Mouse (Mus musculus) myocyte (in vitro differentiated cells): ENCODE measurements around the gene Olfr786. TPM values are rescaled to one million over a fixed set of nuclear protein-coding genes. Genes with fewer than 3 reads are reported as not detected.

Source experiments
- H3K27me3 ChIP-seq: one replicate; pipeline ENCODE4 v1.6.1; 2011; ENCODE audit not compliant: control insufficient read depth, insufficient read depth, insufficient read length
- H3K36me3 ChIP-seq: one replicate; pipeline ENCODE4 v1.6.1; 2011; ENCODE audit not compliant: control insufficient read depth, insufficient read depth
- H3K4me2 ChIP-seq: one replicate; pipeline ENCODE4 v1.6.1; 2011; ENCODE audit warnings: low read depth, control low read depth
- H3K4me3 ChIP-seq: one replicate; pipeline ENCODE4 v1.5.1; 2011; ENCODE audit warnings: mild to moderate bottlenecking, control low read depth, moderate library complexity
- H3K79me2 ChIP-seq: one replicate; pipeline ENCODE4 v1.6.1; 2011; ENCODE audit not compliant: control insufficient read depth, insufficient read depth
- H3ac ChIP-seq: one replicate; pipeline ENCODE4 v1.6.1; 2011; ENCODE audit not compliant: control insufficient read depth, insufficient read length
- CEBPB ChIP-seq: IDR thresholded peaks from 2 replicates; pipeline ENCODE4 v1.6.1; 2011; ENCODE audit warnings: mild to moderate bottlenecking, moderate library complexity; ENCODE audit not compliant: poor library complexity, insufficient read depth, severe bottlenecking
- E2F4 ChIP-seq: IDR thresholded peaks from one replicate; pipeline ENCODE4 v1.6.1; 2011; ENCODE audit warnings: mild to moderate bottlenecking, control low read depth, moderate library complexity; ENCODE audit not compliant: insufficient read depth
- MAX ChIP-seq: IDR thresholded peaks from one replicate; pipeline ENCODE4 v1.6.1; 2011; ENCODE audit warnings: low read depth, mild to moderate bottlenecking, control low read depth
- MYOD1 ChIP-seq, 3 experiments: IDR thresholded peaks; one replicate each; pipeline ENCODE4 v1.6.1; 2011; ENCODE audit warnings: control low read depth in 2 of 3, low read depth in 2 of 3, mild to moderate bottlenecking in 2 of 3, moderate library complexity in 1 of 3; ENCODE audit not compliant: insufficient read length in 2 of 3, control insufficient read depth in 1 of 3
- MYOG ChIP-seq, 3 experiments: IDR thresholded peaks; one replicate each; pipeline ENCODE4 v1.6.1; 2011; ENCODE audit warnings: control low read depth in 2 of 3, low read depth in 2 of 3, mild to moderate bottlenecking in 2 of 3; ENCODE audit not compliant: insufficient read length in 2 of 3, control insufficient read depth in 1 of 3, insufficient read depth in 1 of 3
- POLR2A ChIP-seq: IDR thresholded peaks from one replicate; pipeline ENCODE4 v1.6.1; 2011; ENCODE audit warnings: low read depth, mild to moderate bottlenecking, control low read depth, moderate library complexity; ENCODE audit not compliant: insufficient read length
- POLR2AphosphoS2 ChIP-seq: IDR thresholded peaks from one replicate; pipeline ENCODE4 v1.6.1; 2011; ENCODE audit warnings: low read depth, control low read depth; ENCODE audit not compliant: insufficient read length
- REST ChIP-seq: IDR thresholded peaks from one replicate; pipeline ENCODE4 v1.6.1; 2011; ENCODE audit warnings: mild to moderate bottlenecking, control low read depth, moderate library complexity; ENCODE audit not compliant: insufficient read depth, insufficient read length
- SRF ChIP-seq: IDR thresholded peaks from one replicate; pipeline ENCODE4 v1.6.1; 2011; ENCODE audit warnings: low read depth; ENCODE audit not compliant: control insufficient read depth, insufficient read length
- TCF12 ChIP-seq: IDR thresholded peaks from one replicate; pipeline ENCODE4 v1.6.1; 2011; ENCODE audit warnings: mild to moderate bottlenecking, control low read depth; ENCODE audit not compliant: poor library complexity, insufficient read depth, severe bottlenecking
- TCF3 ChIP-seq: IDR thresholded peaks from one replicate; pipeline ENCODE4 v1.6.1; 2011; ENCODE audit warnings: low read depth, control low read depth; ENCODE audit not compliant: insufficient read length
- USF1 ChIP-seq: IDR thresholded peaks from one replicate; pipeline ENCODE4 v1.6.1; 2011; ENCODE audit warnings: low read depth, mild to moderate bottlenecking, control low read depth, moderate library complexity
- polyA plus RNA-seq: library from polyadenylated mRNA; unstranded; fragments of >200 nt; fragmentation: generic; extraction: Trizol; gene quantifications from one replicate; pipeline ENCODE4 v1.2.1, GENCODE M21; 2012; ENCODE audit warnings: missing spikeins

Gene Olfr786
- polyA plus RNA-seq, 1 experiment, result not detected

DNA sequence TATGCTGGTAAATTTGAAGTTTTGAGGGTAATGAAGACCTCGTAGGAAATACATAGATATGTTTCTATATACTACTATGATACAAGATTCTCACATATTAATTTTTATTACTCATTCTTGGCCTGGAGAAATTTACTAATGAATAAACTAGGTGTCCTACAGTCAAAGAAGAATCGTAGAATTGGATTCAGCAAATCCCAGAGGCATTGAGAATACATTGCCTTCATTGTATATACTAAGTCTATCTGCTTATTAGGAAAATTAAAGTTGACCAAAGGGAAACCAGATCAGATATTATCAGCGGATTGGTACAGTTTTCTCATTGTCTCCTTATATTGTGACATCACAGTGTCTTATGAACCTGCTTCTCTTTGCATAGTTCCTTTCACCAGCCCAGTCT, 34.5 kb downstream of the Olfr786 start, which contains the start of gene Olfr787:
Olfr787 (plus strand) TSS at position 301 of the 400 bp plus-strand sequence.
- TF ChIP-seq MYOD1 (IDR thresholded peaks at IDR 0.05; ENCODE audit: control insufficient read depth in 1 of 3, insufficient read length in 2 of 3, low read depth in 2 of 3) (no peak), E2F4 (no peak), REST (no peak), USF1 (no peak)
- no peak within 1 kb of the TSS for H3K4me2 ChIP-seq
- no peaks in the 10 kb centered on the region for H3K79me2 ChIP-seq
- no peak within 1 kb of the TSS for H3K4me3 ChIP-seq
- H3K27me3 ChIP-seq, result no peaks in the 10 kb centered on the region
- no peaks in the 10 kb centered on the region for H3K36me3 ChIP-seq
- no peak within 1 kb of the TSS for H3ac ChIP-seq

DNA sequence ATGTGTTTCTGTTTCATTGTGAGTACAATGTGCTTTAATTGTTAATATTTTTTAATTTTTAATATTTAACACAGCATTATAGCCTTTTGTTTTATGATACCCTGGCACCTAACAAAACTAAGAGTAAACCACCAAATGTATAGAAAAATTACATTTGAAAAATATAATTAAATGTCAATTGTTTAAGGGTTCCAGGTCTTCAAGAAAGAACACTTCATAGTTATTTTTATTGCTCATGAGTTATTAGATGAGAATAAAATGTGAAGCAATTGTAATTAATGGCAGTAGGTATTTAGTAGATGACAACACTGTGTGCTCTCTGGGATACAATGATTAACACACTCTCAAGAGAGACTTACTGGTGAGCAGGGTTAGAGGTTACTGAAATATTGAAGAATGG, 43.6 kb downstream of the Olfr786 start, which contains the start of gene Olfr788:
Olfr788 (plus strand) TSS at position 301 of the 400 bp plus-strand sequence.
- no peak within 1 kb of the TSS for H3ac ChIP-seq
- no peaks in the 10 kb centered on the region for H3K27me3 ChIP-seq
- no peak within 1 kb of the TSS for H3K4me3 ChIP-seq
- H3K79me2 ChIP-seq, result no peaks in the 10 kb centered on the region
- H3K4me2 ChIP-seq, result no peak within 1 kb of the TSS
- no peaks in the 10 kb centered on the region for H3K36me3 ChIP-seq
- no peak for TF ChIP-seq E2F4
- TF ChIP-seq POLR2A, result no peak
- TF ChIP-seq SRF, result no peak
- no peak for TF ChIP-seq REST
- TF ChIP-seq MYOD1 (IDR thresholded peaks at IDR 0.05; ENCODE audit: control insufficient read depth in 1 of 3, insufficient read length in 2 of 3, low read depth in 2 of 3), result no peak
- no peak for TF ChIP-seq TCF12
- no peak for TF ChIP-seq MYOG (IDR thresholded peaks at IDR 0.05; ENCODE audit: control insufficient read depth in 1 of 3, insufficient read depth in 1 of 3, insufficient read length in 2 of 3, low read depth in 2 of 3)
- TF ChIP-seq USF1, result no peak
- no peak for TF ChIP-seq POLR2AphosphoS2
- TF ChIP-seq CEBPB, result no peak
- TF ChIP-seq MAX, result no peak
- no peak for TF ChIP-seq TCF3

DNA sequence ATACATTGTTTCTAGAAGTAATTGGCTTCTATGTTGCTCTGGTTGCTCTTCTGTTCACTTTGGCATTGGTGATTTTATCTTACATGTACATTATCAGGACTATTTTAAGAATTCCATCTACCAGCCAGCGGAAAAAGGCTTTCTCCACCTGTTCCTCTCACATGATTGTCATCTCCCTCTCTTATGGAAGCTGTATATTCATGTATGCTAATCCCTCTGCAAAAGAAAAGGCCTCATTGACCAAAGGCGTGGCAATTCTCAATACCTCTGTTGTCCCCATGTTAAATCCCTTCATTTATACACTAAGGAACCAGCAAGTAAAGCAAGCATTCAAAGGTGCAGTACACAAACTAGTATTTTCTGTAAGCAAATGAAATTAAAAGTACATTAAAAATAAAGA, 46.1 kb downstream of the Olfr786 start:
- no peaks in the 10 kb centered on the region for H3K36me3 ChIP-seq
- H3K27me3 ChIP-seq, result no peaks in the 10 kb centered on the region
- no peak overlapping the region for H3K4me3 ChIP-seq
- no peak overlapping the region for H3ac ChIP-seq
- H3K4me2 ChIP-seq, result no peak overlapping the region
- TF ChIP-seq POLR2AphosphoS2 (no peak), REST (no peak), MAX (no peak), TCF3 (no peak), MYOG (IDR thresholded peaks at IDR 0.05; ENCODE audit: control insufficient read depth in 1 of 3, insufficient read depth in 1 of 3, insufficient read length in 2 of 3, low read depth in 2 of 3) (no peak), SRF (no peak), USF1 (no peak), POLR2A (no peak), E2F4 (no peak)
- H3K79me2 ChIP-seq, result no peaks in the 10 kb centered on the region

DNA sequence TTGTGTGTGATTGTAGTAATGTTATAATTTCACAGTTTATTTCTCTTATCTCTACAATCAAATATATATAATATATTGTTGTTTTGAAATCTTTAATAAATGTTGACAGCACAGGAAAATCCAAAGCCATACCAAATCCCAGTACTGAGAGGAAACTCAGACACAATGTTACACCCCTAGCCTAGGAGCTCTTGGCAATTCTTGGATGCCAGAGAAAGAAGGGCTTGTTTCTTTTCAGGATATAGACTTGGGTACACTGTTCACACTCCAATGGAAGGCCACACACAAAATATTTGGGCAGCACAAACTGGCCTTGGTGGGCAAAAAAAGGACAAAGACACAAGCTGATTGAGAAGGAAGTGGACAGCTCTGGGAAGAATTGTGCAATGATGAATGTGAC, 46.6 kb downstream of the Olfr786 start:
- no peak for TF ChIP-seq MAX
- TF ChIP-seq REST, result no peak
- TF ChIP-seq USF1, result no peak
- TF ChIP-seq POLR2A, result no peak
- no peak for TF ChIP-seq CEBPB
- TF ChIP-seq POLR2AphosphoS2, result no peak
- no peak for TF ChIP-seq MYOD1 (IDR thresholded peaks at IDR 0.05; ENCODE audit: control insufficient read depth in 1 of 3, insufficient read length in 2 of 3, low read depth in 2 of 3)
- no peak for TF ChIP-seq MYOG (IDR thresholded peaks at IDR 0.05; ENCODE audit: control insufficient read depth in 1 of 3, insufficient read depth in 1 of 3, insufficient read length in 2 of 3, low read depth in 2 of 3)
- no peak for TF ChIP-seq E2F4
- no peak for TF ChIP-seq TCF3
- no peaks in the 10 kb centered on the region for H3K27me3 ChIP-seq
- H3K4me2 ChIP-seq, result no peak overlapping the region
- no peaks in the 10 kb centered on the region for H3K36me3 ChIP-seq
- no peaks in the 10 kb centered on the region for H3K79me2 ChIP-seq
- no peak overlapping the region for H3K4me3 ChIP-seq
- H3ac ChIP-seq, result no peak overlapping the region

DNA sequence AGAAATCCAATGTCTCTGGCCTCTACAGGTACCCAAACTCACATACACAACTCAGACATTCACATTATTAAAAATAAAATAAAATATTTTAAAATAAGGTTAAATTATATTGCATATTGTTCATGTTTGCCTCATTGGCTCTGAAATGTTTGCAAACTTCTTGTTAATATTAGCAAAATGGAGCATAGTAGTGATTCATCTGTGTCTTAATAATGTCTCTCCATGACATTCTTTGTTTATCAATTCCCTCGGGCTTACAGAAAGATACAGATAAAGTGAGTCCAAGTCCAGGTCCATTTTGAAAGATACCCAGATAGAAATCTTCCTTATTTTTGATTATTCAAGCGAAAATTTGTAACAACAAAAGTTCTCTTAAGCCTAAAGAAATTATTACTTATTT, 57.3 kb downstream of the Olfr786 start, which contains the start of gene Olfr789:
Olfr789 (plus strand) TSS at position 301 of the 400 bp plus-strand sequence.
- H3K27me3 ChIP-seq, result no peaks in the 10 kb centered on the region
- no peak within 1 kb of the TSS for H3K4me2 ChIP-seq
- no peaks in the 10 kb centered on the region for H3K36me3 ChIP-seq
- H3K79me2 ChIP-seq, result no peaks in the 10 kb centered on the region
- TF ChIP-seq USF1, result no peak
- no peak for TF ChIP-seq POLR2A
- no peak for TF ChIP-seq REST
- no peak for TF ChIP-seq E2F4
- TF ChIP-seq CEBPB, result no peak
- TF ChIP-seq TCF12, result no peak
- no peak for TF ChIP-seq MYOD1 (IDR thresholded peaks at IDR 0.05; ENCODE audit: control insufficient read depth in 1 of 3, insufficient read length in 2 of 3, low read depth in 2 of 3)
- no peak for TF ChIP-seq TCF3
- no peak for TF ChIP-seq MAX
- no peak for TF ChIP-seq MYOG (IDR thresholded peaks at IDR 0.05; ENCODE audit: control insufficient read depth in 1 of 3, insufficient read depth in 1 of 3, insufficient read length in 2 of 3, low read depth in 2 of 3)
- no peak for TF ChIP-seq SRF
- no peak for TF ChIP-seq POLR2AphosphoS2
- no peak within 1 kb of the TSS for H3ac ChIP-seq
- H3K4me3 ChIP-seq, result no peak within 1 kb of the TSS
